Mouse (Mus musculus) lung, adult 2 months (tissue): ENCODE measurements around the gene Exd2. TPM values are rescaled to one million over a fixed set of nuclear protein-coding genes. Genes with fewer than 3 reads are reported as not detected.

Experiments used
- DNase-seq: peaks from one replicate; pipeline ENCODE4 v3.0.0; 2022
- H3K4me1 ChIP-seq: fragments of 200-500 bp; 2 replicates; pipeline ENCODE4 v1.6.1; 2011; ENCODE audit warnings: low read length; ENCODE audit not compliant: control insufficient read depth, insufficient read depth
- H3K4me3 ChIP-seq: fragments of 200-500 bp; replicated peaks from 2 replicates; pipeline ENCODE3; 2011; ENCODE audit warnings: low read depth, mild to moderate bottlenecking, control low read depth, low read length; ENCODE audit errors: extremely low read depth
- CTCF ChIP-seq: fragments of 200-500 bp; IDR thresholded peaks from 2 replicates; pipeline ENCODE4 v1.5.1; 2011; ENCODE audit warnings: mild to moderate bottlenecking, low read length, control low read depth; ENCODE audit not compliant: insufficient read depth
- POLR2A ChIP-seq: fragments of 200-500 bp; IDR thresholded peaks from 2 replicates; pipeline ENCODE4 v1.6.1; 2011; ENCODE audit warnings: low read depth, mild to moderate bottlenecking, control low read depth, low read length, borderline replicate concordance; ENCODE audit errors: extremely low read depth
- WGBS: fragments of 180-500 bp; shearing (Covaris S2); methylation state at CpG from one replicate; pipeline ENCODE4 v1.1.7; 2018; 5-methylcytosine and 5-hydroxymethylcytosine counted together
- polyA plus RNA-seq: library from polyadenylated mRNA; depleted of rRNA; stranded (reverse); fragments of >200 nt; gene quantifications from 2 replicates; pipeline ENCODE4 v1.2.3, GENCODE M21; 2012; rRNA removed

Exd2 gene
- polyA plus RNA-seq, 1 experiment, result 15.3 TPM

DNA sequence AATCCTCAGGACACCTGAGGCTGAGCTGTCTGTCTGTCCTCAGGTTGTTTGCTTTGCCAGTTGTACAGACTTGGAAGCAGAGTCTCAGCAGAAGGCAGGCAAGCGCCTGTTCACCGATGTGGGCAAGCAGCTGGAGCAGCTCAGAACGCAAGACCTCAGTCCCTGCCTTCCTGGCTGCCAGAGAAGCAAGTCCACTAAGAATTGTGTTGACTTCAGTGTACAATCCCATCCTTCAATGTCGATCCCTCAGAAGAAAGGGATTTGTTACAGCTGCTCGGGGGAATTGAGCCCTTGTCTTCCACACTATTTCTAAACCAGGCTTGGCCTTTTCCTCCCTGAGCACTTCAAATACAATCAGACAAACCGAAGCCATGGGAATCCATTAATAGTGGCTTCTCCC, 75.4 kb downstream of the Exd2 start:
- 45% methylated on average over 6 of the region's 6 CpGs for WGBS
- DNase-seq, result no peak
- H3K4me3 ChIP-seq, result no peak overlapping the region
- H3K4me1 ChIP-seq, result no peaks in the 10 kb centered on the region
- TF ChIP-seq POLR2A (no peak), CTCF (no peak)

DNA sequence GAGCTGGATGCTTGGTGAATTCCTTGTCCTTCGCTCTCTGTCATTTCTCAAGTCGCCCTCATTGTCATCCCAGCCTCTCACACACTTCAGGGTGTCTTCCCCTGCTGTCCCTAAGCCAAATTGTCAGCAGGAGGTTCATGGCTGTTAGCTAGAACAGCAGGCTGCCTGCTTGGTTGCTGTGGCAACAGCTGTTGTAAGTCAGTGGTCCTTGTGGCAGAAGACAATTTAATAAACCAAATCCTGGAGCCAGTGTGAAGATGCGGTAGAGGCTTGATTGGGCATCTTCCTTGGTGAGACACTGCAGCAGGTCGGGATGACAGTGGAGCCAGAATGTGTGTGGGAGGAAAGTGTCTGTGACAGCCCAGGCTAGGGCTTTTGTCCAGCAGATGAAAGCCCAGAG, 82.4 kb downstream of the Exd2 start:
- 32% methylated on average over 4 of the region's 4 CpGs for WGBS

GRCm38 (mm10) chr12:80549646-80550045, 86.8 kb downstream of the Exd2 start:
- Histone ChIP-seq H3K4me3 (no peak overlapping the region), H3K4me1 (no peaks in the 10 kb centered on the region)
- WGBS, result 48% methylated on average over 11 of the region's 11 CpGs
- DNase-seq, result peak; percentile 40
- no peak for TF ChIP-seq POLR2A
- TF ChIP-seq CTCF, result no peak

More for the DNA sequence above, 82.4 kb downstream of the Exd2 start:
- no peak for DNase-seq
- TF ChIP-seq POLR2A (no peak), CTCF (no peak)
- Histone ChIP-seq H3K4me3 (no peak overlapping the region), H3K4me1 (no peaks in the 10 kb centered on the region)

Other genes starting within 250 kb of the Exd2 start
- 74.9 and 95.5 TPM in 2 replicates for gene Actn1, start 202.7 kb upstream of the Exd2 start, polyA plus RNA-seq
- gene Dcaf5, start 26.5 kb upstream of the Exd2 start, polyA plus RNA-seq, result 18.6 and 19.9 TPM in 2 replicates
- gene Galnt16, start 55.2 kb downstream of the Exd2 start, polyA plus RNA-seq, result 2.6 and 2.7 TPM in 2 replicates
- 49.8 and 63.9 TPM in 2 replicates for gene Slc39a9, start 180.8 kb downstream of the Exd2 start, polyA plus RNA-seq
- 15.2 and 20.7 TPM in 2 replicates for gene Erh, start 181.2 kb downstream of the Exd2 start, polyA plus RNA-seq
- 20.3 and 20.5 TPM in 2 replicates for gene Plekhd1, start 229.5 kb downstream of the Exd2 start, polyA plus RNA-seq